ENCODE assay signal across 24 mouse cellular contexts in the genomic region with DNA sequence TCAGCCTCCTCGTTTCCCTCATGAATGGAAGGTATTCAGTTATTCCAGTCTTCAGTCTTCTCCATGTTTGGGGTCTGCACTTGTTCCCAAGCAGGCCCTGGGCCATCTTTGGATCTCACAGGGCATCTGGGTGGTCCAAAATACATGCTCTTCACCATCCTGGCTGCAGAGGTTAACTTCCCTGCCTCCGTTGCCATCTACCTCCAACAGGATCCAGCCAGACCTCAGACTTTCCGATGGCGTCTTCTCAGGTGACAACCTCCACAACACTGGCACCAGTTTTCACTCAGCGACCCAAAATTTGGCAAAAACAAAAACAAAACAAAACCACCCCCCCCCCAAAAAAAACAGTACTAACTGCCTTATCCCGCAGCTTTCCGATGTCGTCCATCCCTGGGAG. TPM values are rescaled to one million over a fixed set of nuclear protein-coding genes. Genes with fewer than 3 reads are reported as not detected.
"Had no signal": no experiment of that assay in that cellular context is flagged by ENCODE, and none has a peak within 500 bp of the region (broad histone marks: within the 10 kb centered on the region; RNA-seq: fewer than 3 reads in every experiment).

No protein-coding gene starts in this region.

- H3K4me2 ChIP-seq: limb, embryonic 13.5 days; lung, embryonic 14.5 days; stomach, embryonic 15.5 days had no signal

- ATAC-seq: intestine, postnatal 0 days; liver, postnatal 0 days; lung, postnatal 0 days; midbrain, embryonic 16.5 days had no signal

- H3K9ac ChIP-seq: limb, embryonic 13.5 days; liver, embryonic 14.5 days; liver, postnatal 0 days; lung, embryonic 14.5 days; neural tube, embryonic 13.5 days; stomach, embryonic 15.5 days had no signal

- H3K27me3 ChIP-seq: stomach, embryonic 15.5 days had no signal

- H3K9me3 ChIP-seq: limb, embryonic 10.5 days; stomach, embryonic 15.5 days had no signal

- H3K36me3 ChIP-seq: limb, embryonic 10.5 days; limb, embryonic 13.5 days; neural tube, embryonic 13.5 days; stomach, embryonic 15.5 days had no signal

- DNase-seq: kidney, adult 2 months; layer of hippocampus, adult 9-11 months; liver; lung, embryonic 14.5 days; right cerebral cortex, postnatal 25 days; spleen, adult 18-20 months; thymus, adult 2 months; thymus, postnatal 14 days; thymus, postnatal 4 days had no signal

- H3K4me3 ChIP-seq: layer of hippocampus, adult 2 months; limb, embryonic 10.5 days; limb, embryonic 13.5 days; myocyte; neural tube, embryonic 13.5 days; stomach, embryonic 15.5 days had no signal

- H3K4me1 ChIP-seq: limb, embryonic 10.5 days; stomach, embryonic 15.5 days had no signal

- H3K27ac ChIP-seq: kidney, postnatal 0 days; layer of hippocampus, adult 2 months; limb, embryonic 10.5 days; limb, embryonic 13.5 days; liver, embryonic 14.5 days; macrophage; neural tube, embryonic 13.5 days; stomach, embryonic 15.5 days had no signal

RNA-seq across cellular contexts. Expression of gene Six3, which starts 50.0 kb away (rescaled TPM):
- polyA plus RNA-seq: intestine, postnatal 0 days; kidney, adult 2 months; kidney, embryonic 14.5 days; kidney, postnatal 0 days; large intestine, adult 2 months; limb, embryonic 10.5 days; limb, embryonic 13.5 days; liver, postnatal 0 days; lung, embryonic 14.5 days; lung, postnatal 0 days; macrophage; myocyte; neural tube, embryonic 13.5 days; stomach, embryonic 15.5 days had no signal
